Mouse (Mus musculus): ENCODE measurements around the gene Smok3b.
"Not testable (repeated sequence)": the region's sequence is repeated elsewhere in the genome, so short reads cannot be mapped to it uniquely, and the experiment has no call there.

The Smok3b gene

GRCm38 (mm10) chr5:138020961-138021479 is at the start of gene Smok3b, which contains the start of gene Smok3a:
Smok3b (plus strand) TSS chr5:138021429.
Smok3a (plus strand) TSS chr5:138021261.
- not testable (repeated sequence) for DNase-seq

GRCm38 (mm10) chr5:137973161-137973560 is 48.1 kb upstream of the Smok3b start:
- DNase-seq: no peak

GRCm38 (mm10) chr5:137973738-137974137 is 47.5 kb upstream of the Smok3b start:
- DNase-seq: no peak

- no peak for DNase-seq
Observed at GRCm38 (mm10) chr5:137974724-137975123, 46.5 kb upstream of the Smok3b start.

GRCm38 (mm10) chr5:137975434-137975833 is 45.8 kb upstream of the Smok3b start:
- no peak for DNase-seq

- DNase-seq: no peak
Observed at GRCm38 (mm10) chr5:137977291-137977690, 43.9 kb upstream of the Smok3b start.

GRCm38 (mm10) chr5:137979081-137979480 is 42.1 kb upstream of the Smok3b start:
- no peak for DNase-seq

- no peak for DNase-seq
Observed at GRCm38 (mm10) chr5:137981300-137981699, 39.9 kb upstream of the Smok3b start, which contains the start of gene Azgp1. Azgp1 (plus strand) TSS chr5:137981520.

GRCm38 (mm10) chr5:137986351-137986750 is 34.9 kb upstream of the Smok3b start:
- DNase-seq: no peak

GRCm38 (mm10) chr5:138009437-138009836 is 11.8 kb upstream of the Smok3b start:
- no peak for DNase-seq

GRCm38 (mm10) chr5:138012382-138012781 is 8.8 kb upstream of the Smok3b start:
- DNase-seq: no peak

- no peak for DNase-seq
Observed at GRCm38 (mm10) chr5:138016530-138016929, 4.7 kb upstream of the Smok3b start.

- no peak for DNase-seq
Observed at GRCm38 (mm10) chr5:138016997-138017396, 4.2 kb upstream of the Smok3b start.

GRCm38 (mm10) chr5:138019577-138019976 is 1.7 kb upstream of the Smok3b start:
- DNase-seq: not testable (repeated sequence)

GRCm38 (mm10) chr5:138052894-138053293 is 31.7 kb downstream of the Smok3b start, which contains the start of gene Smok3c:
Smok3c (plus strand) TSS chr5:138053194.
- not testable (repeated sequence) for DNase-seq

- no peak for DNase-seq
Observed at GRCm38 (mm10) chr5:138073803-138074202, 52.6 kb downstream of the Smok3b start.

GRCm38 (mm10) chr5:138075684-138076083 is 54.5 kb downstream of the Smok3b start:
- no peak for DNase-seq

GRCm38 (mm10) chr5:138076148-138076547 is 54.9 kb downstream of the Smok3b start:
- DNase-seq: no peak

- no peak for DNase-seq
Observed at GRCm38 (mm10) chr5:138080456-138080855, 59.2 kb downstream of the Smok3b start.

GRCm38 (mm10) chr5:138081446-138081845 is 60.2 kb downstream of the Smok3b start:
- no peak for DNase-seq

- DNase-seq: no peak
Observed at GRCm38 (mm10) chr5:138083318-138083900, 62.2 kb downstream of the Smok3b start.

GRCm38 (mm10) chr5:138083936-138084335 is 62.7 kb downstream of the Smok3b start:
- no peak for DNase-seq

GRCm38 (mm10) chr5:138084507-138084906 is 63.3 kb downstream of the Smok3b start:
- DNase-seq: no peak

- DNase-seq: peak; percentile 84
Observed at GRCm38 (mm10) chr5:138084996-138085395, 63.8 kb downstream of the Smok3b start, which contains the start of gene Zkscan1. Zkscan1 (plus strand) TSS chr5:138085084.
